Mouse (Mus musculus) frontal cortex, adult 2 months (tissue): ENCODE measurements around the gene Gm42906. TPM values are rescaled to one million over a fixed set of nuclear protein-coding genes. Genes with fewer than 3 reads are reported as not detected.

Source experiments
- DNase-seq, 2 experiments: peaks; one replicate each; pipeline ENCODE4 v3.0.0; 2022; ENCODE audit warnings: low spot score in 1 of 2; ENCODE audit errors: extremely low spot score in 1 of 2
- polyA plus RNA-seq: library from polyadenylated mRNA; depleted of rRNA; stranded (reverse); fragments of >200 nt; gene quantifications from 2 replicates; pipeline ENCODE4 v1.2.3, GENCODE M21; 2012

Gene Gm42906
- polyA plus RNA-seq, 1 experiment = not detected

DNA sequence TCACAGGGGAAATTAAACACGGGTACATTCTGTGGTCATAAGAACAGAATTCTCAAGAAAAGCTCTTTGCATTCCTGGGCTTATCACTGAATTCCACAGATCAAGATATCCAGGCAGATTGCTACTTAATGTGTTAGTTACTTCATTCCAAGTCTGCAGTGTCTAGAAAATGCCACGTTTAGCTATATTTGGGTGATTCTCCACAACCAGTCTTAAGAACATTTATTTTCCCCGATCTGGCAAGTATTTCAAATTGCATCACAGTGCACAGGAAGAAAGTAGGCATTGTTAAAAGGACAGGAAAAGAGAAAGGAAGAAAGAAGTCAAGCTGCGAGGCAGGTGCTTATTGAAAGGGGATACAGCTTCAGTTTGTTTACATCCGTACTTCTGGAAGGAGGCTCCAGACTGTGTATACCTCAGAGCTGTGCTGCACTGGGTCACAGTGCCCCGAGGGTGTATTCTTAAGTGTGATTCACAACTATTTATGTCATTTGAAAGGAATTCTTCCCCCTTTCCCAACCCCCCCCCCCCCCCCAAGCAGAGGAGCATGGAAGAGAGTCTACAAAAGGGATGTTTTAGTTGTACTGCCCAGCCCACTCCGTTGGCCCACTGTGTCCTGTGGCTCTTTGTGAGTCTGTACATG lies 373.7 kb downstream of the Gm42906 start:
- no peak for DNase-seq

DNA sequence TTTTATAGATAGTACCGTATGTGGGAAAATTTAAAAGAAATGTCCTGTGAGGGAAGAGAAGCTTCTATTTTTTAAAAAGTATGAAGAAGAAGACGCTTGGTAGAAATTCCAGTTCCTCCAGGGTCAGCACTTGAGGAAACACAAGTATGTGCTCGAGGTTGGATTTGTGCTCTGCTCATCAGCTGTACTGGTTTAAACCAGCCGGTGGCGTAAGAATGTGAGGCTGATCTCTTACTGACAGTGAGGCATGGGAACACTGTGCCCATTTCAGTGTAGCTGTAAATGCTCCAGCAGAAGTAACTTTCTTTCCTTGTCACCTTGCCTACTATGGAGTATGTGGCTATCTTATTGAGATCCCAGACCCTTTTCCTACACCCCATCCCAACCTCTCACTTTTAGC lies 374.8 kb downstream of the Gm42906 start:
- DNase-seq = no peak

DNA sequence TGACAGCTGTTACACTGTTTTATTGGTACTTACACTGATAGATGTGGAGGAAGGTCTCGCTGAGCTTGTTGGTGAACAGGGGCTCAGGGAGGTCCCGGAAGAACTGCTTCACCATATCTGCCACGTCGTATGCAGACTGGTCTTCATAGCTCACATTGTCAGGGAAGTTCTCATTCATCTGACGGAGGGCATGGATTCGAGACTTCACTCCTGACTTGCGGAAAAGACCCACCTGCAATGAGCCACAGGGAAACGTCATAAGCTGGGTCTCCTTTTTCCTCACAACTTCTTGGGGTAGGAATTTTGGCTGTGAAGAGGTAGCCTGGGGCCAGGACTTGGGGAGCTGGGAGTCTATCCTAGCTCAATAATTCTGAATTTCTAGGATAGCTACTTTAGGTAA lies 375.6 kb downstream of the Gm42906 start:
- DNase-seq = no peak

DNA sequence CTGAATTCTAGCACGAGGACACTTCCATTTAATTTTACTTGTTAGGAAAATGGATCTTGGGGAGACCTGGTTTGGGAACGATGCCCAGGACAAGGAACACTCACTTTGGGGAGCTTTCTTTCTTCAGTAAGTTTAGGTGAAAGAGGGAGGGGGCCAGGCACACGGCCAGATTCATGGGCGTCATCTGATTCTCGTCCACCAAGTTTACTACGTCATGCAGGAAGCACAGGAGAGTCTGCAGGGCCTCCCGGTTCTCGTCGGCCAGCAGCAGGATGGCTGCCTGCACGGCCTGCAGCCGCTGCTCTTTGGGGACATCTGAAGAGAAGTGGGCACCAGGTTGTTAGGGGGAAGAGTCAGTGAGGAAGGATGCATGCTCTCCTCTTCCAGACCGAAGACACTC lies 380.5 kb downstream of the Gm42906 start:
- DNase-seq = no peak

DNA sequence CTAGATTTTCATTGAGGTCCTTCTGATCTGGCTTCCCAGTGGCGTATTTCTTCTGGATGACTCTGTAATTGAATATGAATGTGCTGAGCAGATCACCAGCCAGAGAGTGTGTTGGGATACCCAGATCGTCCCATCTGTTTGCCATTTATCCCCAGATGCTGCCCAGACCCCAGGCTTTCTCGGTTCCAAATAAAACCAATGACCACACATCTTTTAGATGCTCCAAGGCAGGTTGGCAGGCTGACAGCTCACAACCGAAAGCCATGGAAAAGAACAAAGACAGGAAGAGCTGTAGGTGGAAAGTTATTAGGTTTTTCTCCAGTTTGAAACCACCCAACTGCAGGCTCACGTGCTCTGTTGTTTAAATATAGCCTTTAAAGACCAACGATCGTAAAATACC lies 381.0 kb downstream of the Gm42906 start:
- no peak for DNase-seq

DNA sequence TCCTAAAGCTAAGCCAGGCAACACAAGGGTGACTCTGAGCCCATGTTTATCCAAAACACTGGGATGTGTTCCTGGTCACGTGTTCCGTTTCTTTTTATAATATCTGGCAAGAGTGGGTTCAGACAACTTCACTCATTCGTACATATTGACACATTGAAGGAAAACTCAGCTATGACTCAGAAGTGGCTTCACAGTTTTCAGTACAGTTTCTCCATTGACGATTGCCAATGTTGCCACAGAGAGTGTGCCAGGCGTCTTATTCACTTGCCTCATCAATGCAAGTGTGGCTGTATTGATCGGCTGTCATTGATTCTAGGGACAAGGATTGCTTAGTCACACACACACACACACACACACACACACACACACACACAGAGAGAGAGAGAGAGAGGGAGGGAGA lies 381.8 kb downstream of the Gm42906 start:
- DNase-seq = peak in 1 of 2 experiments; percentile 42

DNA sequence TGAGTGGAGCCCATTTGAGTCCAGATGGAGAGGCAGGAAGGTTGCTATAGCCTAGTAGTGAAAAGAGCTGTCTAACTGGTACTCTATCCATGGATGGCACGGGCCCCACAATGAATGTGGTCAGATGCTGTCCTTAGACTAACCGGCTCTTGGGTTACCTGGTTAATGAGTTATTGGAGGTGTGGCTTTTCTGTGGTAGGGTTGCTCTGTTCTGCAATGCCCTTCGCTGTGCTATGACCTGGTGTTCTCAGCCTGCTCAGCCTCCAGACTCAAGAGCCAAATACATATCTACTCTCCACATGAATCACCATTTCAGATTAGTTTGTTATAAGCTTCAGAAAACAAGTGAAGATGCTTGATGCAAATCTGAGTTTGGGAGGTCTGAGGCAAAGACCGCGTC lies 385.1 kb downstream of the Gm42906 start:
- no peak for DNase-seq

DNA sequence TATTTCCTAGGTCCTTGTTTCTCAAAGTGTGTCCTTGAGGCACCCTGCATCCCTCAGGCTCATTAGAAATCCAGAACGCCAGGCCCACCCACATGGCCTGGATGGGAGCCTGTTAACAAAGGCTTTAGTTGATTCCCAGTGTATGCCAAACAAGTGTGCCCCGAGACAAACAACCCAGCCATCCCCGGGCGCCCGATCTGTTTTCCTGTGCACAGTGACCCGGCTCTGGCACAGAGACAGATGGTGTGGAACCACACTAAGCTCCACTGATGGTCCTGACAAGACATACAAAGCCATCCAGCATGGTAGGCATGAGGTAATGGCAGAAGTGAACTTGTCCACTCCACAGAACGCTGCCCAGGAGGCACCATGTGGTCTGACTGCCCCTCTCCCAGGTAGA lies 390.1 kb downstream of the Gm42906 start:
- DNase-seq = no peak

DNA sequence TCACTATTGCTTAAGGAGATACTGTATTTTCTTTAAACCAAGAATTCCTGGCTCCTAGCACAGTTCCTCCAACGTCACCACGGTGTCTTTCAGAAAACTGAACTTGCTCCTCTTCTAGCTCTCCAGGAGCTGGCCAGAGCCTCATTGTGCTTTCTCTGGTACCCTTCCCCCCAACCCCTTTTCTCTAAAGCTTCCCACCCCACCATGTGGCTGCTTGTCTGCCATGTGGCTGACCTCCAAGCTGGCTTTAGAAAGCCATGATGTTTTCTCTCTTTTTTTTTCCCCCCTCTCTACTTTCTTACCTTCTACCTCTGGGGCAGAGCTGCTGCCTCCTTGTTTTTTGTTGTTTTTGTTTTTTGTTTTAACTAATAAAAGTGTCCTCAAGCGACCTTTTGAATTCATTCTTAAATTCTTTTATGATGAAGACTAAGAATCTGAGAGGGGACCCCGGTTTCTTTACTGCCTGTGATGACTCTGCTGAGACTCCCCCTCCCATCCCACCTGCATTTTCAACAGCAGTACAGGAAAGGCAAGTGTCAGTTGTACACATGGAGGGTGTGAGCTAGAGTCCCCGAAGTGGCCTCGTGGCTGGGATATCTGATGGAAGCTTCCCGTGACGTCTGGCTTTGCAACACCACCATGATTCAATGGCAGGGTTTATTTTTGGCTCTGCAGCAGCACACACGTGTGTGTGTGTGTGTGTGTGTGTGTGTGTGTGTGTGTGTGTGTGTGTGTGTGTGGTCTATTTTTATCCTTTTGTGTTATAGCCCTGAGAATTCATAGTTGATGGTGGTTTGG lies 393.0 kb downstream of the Gm42906 start:
- no peak for DNase-seq

DNA sequence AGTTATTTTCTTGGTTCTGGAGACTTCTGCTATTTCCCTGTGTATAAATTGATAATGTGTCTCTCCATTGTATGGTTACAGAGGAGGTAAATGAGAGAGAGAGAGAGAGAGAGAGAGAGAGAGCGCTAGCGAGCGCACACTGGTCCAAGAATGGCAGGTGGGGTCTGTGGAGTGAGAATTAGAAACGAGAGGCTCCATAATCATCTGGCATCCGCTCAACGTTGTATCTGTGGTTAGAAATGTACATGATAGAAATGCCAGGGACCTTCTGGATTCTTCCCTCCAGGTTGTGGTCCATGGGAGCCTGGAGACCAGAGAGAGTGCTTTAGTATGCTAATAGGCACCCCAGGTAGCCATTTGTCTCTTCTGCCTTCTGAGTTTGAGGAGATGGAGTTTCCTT lies 399.1 kb downstream of the Gm42906 start:
- no peak for DNase-seq

DNA sequence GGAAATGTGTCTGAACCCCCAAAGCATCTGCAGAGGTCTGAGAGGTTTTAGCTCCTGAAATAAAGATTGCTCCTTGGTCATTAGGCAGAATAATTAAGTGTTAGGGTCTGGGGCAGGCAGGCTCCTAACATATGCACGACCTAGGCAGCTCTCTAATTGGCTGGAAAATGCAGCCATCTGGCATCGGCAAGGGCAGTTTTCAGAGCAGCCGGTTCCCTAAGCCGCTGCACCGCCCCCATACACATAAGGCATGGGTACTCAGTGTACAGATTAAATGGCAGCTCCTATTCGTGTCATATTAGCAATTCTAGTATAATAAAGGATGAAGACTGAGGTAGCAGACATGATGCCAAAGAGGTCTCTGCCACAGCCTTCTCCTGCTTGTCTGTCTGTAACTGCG lies 400.8 kb downstream of the Gm42906 start:
- no peak for DNase-seq

DNA sequence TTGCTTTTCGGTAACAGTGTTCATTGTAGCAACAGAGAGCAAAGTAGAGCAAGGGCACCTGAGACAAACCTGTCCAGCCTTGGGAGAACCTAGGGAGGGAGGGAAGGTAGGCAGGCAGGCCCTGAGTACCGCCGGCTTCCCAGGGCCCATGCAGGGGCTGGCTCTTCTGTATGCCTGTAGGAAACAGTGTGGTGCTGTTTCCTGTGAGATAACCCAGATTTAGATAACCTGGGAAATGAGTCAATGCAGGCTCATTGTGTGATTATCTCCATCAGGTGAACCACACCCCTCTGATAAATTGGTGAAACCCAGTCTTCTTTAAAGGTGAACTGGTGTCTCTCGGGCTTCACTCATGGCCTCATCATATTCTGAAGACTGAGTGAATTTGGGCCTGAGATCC lies 401.9 kb downstream of the Gm42906 start:
- no peak for DNase-seq

DNA sequence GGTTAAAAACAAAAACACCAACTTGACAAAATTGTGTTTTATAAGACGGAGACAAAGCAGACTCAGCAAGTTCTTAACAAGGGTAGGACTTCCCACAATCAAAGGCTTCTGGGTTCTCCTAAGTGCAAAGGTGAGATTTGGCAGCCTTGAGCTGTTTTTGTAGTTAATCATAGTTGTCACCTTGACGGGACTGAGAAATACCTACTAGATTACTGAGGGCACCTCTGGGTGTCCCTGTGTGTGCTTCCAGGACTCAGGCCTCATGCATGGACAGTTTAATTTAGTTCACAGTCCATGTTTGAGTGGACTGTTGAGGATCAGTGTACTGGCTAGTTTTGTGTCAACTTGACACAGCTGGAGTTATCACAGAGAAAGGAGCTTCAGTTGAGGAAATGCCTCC lies 403.5 kb downstream of the Gm42906 start:
- DNase-seq = no peak

DNA sequence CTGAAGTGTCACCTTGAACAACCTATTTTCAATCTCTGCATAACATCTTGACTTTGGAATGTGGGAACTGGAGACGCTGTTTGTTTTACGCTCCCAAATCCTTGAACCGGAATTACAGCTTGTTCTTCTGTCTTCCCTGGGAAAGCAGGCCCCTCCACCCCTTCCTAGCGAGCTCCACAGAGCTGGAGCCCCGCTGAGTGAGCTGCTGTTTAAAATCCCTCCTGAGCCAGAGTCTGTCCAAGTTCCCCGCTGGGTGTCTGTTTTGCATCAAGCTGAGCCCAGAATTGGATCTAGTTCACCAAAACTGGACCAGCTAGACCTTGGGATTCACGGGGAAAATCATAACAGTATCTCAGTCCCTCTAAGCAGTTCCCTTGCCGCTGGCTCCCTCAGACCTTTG lies 404.5 kb downstream of the Gm42906 start:
- DNase-seq = peak in 1 of 2 experiments; percentile 39

DNA sequence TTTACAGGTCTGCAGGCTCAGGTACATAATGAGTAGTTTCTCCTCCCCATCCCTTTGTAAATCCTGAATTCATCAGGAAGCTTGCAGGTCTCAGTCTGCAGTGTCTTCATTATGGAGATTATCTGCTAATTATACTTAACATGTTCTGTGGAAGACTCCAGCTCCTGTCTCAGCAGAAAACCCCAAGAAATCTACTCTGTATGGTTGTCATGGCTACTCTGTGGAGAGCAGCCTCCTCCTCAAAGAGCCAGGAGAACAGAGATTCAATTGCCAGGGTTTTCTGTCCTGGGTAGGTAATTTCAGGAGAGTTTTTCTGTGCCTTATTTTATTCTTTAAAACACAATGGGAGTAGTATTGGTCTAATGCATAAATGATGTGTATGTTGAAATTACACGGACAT lies 405.0 kb downstream of the Gm42906 start:
- peak in 1 of 2 experiments; percentile 33 for DNase-seq

DNA sequence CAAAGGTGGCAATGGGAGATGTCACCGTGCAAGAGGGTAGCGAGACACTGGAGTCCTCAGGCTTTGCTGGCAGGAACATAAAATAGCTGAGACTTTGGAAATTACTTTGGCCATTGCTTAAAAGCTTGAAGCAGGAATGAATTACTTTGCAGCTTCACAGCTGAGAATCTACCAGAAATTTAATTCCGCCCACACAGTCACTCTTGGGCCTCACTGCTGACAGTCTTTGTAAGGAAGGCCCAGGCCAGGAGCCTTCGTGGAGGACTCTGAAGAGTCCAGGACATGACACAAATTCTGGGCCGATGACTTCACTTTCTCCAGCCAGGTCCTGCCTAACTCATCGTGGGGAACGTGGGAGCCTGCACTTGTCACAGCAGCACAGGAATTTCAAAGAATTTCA lies 405.9 kb downstream of the Gm42906 start:
- DNase-seq = peak in 1 of 2 experiments; percentile 59

DNA sequence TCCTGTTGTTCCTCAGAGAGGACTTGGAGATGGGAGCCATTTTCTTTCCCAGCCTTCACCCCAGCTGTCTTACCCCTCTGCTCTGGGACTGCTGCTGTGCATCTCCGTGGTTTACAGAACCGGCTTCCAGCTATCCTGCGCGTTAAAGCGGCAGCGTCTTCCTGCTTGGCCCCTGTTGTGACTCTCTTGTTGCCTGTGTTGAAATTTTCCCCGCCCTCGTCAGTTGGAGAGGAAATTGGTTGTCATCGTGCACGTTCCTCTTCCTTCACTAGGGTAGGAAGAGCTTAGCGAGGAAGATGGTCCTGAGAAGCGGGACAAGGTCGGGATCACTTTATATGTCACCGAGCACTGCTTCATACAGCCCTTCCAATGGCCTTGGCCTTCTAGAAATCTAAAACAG lies 407.1 kb downstream of the Gm42906 start:
- no peak for DNase-seq

DNA sequence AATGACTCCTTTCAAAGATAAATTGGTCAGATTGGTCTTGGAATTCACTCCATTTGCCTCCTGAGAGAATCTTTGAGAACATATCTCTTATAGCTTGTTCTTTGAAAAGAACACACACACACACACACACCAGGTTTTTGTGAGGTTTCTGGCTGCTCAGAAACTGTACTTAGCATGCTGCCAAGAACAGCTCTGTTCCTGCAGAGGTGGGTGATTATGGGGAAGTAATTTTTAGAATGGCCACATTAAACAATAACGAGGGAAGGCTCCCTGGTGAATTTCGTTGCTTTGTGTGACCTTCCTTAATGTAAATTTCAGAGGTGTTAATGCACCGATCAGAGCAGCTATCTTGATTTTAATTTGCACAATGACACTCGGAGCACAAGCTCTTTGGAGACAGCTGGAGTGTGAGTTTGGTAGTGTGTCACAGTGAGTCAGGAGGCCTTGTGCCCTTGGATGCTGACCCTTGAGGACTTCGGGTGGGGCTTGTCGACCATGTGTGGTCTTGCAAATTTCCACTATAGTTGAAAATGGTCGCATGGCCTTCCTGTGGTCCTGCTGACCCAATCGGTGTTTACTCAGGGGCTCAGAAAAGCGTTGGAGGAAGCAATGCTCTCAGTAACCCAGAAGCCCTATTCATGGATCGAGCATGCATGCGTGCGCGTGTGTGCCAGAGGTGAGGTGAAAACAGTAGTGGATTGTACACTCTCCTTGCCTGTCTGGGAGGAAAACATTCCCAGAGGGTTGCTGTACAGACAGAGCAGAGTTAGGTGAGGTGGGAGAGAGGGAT lies 407.7 kb downstream of the Gm42906 start:
- DNase-seq = peak in 1 of 2 experiments; percentile 33

DNA sequence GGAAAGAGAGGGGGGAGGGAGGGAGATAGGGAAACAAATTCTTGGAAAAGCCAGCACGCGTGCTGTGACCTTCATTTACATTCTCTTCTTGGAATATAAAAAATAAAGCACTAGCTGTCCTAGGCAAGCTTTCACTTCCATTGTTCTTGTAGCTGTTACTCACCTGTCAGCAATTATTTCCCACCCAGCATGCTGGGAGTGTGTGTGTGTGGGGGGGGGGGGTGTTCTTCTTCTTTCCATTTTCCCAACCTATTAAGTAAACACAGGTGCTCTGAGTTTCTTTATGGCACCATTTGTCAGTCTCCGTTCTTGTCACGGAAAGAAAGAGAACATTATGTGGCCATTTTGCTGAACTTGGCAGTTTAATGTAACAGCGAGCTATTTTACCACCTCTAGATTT lies 409.0 kb downstream of the Gm42906 start:
- no peak for DNase-seq

DNA sequence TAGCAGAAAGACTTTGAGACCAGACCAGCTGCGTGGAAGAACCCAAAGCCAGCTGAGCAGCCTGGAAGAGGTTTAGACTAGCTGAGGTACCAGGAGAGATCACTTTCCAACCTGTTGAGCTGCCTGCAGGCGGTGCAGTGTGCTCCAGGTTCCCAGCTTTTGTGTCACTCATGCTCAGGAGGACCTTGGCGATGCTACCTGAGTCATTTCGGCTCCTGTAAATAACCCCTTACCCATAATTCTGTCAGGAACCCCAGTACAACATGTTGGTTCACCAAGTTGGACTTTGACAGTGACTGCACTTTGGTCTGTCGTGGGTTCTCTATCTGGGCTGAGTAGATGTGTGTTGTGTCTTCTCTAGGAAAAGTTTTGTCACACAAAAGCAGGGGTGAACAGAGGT lies 409.5 kb downstream of the Gm42906 start:
- DNase-seq = no peak
